Mouse (Mus musculus) liver, postnatal 0 days (tissue): ENCODE data around the gene Aldh3b3.

Source experiments
- CTCF ChIP-seq: sonication (generic); IDR thresholded peaks from 2 replicates; pipeline ENCODE4 v1.5.1; 2016; ENCODE audit warnings: antibody characterized with exemption, low read depth
- EP300 ChIP-seq: IDR thresholded peaks from 2 replicates; pipeline ENCODE4 v1.6.1; 2016; ENCODE audit warnings: antibody characterized with exemption, low read depth, mild to moderate bottlenecking

DNA sequence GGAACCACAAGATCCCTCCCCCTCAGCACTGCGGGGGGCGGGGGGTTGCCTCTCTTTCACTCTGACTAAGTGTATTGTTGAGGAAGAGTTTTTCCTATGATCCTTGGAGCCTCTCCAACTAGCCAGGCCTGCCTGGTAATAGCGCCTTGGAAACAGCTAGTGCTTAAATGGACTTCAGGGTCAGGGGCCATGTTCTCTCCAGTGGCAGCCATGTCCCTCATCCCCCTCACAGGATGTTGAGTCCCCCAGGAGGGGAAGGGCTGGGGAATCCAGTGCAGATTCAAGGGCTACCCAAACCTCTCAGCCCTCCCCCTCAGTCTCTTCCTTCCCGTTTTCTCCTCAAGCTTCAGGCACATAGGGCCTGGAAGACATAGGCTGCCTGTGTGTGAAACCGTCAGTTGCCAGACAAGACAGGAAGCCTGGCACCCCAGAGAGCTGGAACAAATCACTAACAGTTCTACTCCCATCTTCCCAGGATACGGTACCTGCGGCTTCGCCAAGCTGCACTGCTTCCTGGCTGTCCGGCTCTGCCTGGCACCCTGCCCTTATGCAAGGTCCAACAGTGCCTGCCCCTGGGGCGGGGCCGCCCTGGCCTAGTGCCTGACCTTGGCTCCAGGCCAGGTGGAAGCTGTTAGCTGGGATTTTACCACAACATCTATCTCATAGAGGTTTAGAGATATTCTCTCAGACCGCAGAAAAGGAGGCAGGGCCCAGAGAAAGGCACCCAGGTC is 29.1 kb upstream of the Aldh3b3 start, which contains the start of gene Aldh3b1:
- no peak for TF ChIP-seq CTCF
- peak; percentile 12; the same call in 1 of the 2 replicates for TF ChIP-seq EP300
